Comparison of ENCODE assay signal across 11 mouse cellular contexts in genomic region chr1:91465244-91465643, GRCm38 (mm10). TPM values are rescaled to one million over a fixed set of nuclear protein-coding genes. Genes with fewer than 3 reads are reported as not detected.
DNase-seq lines count a peak whose midpoint lies in the region; ATAC-seq and TF ChIP-seq lines count a peak whose summit lies in the region.
"Had no signal": no experiment of that assay in that cellular context is flagged by ENCODE, and none has a peak within 500 bp of the region (broad histone marks: within the 10 kb centered on the region; RNA-seq: fewer than 3 reads in every experiment).

No protein-coding gene starts in this region.

- TF ChIP-seq CTCF in stomach, postnatal 0 days (IDR thresholded peaks at IDR 0.05; ENCODE audit: low read depth), result no peak

- no peak overlapping the region for H3K4me3 ChIP-seq in heart, embryonic 16.5 days (ENCODE audit: low read length)
- no peak overlapping the region for H3K4me3 ChIP-seq in liver, embryonic 15.5 days (replicated peaks)
- H3K4me3 ChIP-seq in stomach, postnatal 0 days (ENCODE audit: low read depth, low read length), result no peak overlapping the region
- no peak overlapping the region for H3K4me3 ChIP-seq in forebrain, embryonic 12.5 days (replicated peaks)
- H3K4me3 ChIP-seq: myocyte had no signal

- ATAC-seq in heart, embryonic 16.5 days (replicated peaks; ENCODE audit: extremely low read depth, insufficient read depth, low FRiP score), result peak; percentile 58; the same call in 1 of the 2 replicates
- ATAC-seq in liver, embryonic 15.5 days (ENCODE audit: insufficient read depth), result peak; percentile 63
- ATAC-seq in stomach, postnatal 0 days (ENCODE audit: low FRiP score, low TSS enrichment), result peak; percentile 47; the same call in 1 of the 2 replicates
- no peak for ATAC-seq in forebrain, embryonic 12.5 days (ENCODE audit: low FRiP score)

- no peaks in the 10 kb centered on the region for H3K9me3 ChIP-seq in heart, embryonic 16.5 days (replicated peaks; ENCODE audit: control insufficient read depth, low read length)
- H3K9me3 ChIP-seq in liver, embryonic 15.5 days (replicated peaks), result no peaks in the 10 kb centered on the region
- no peaks in the 10 kb centered on the region for H3K9me3 ChIP-seq in stomach, postnatal 0 days (ENCODE audit: control insufficient read depth, low read length)
- no peaks in the 10 kb centered on the region for H3K9me3 ChIP-seq in forebrain, embryonic 12.5 days

- no peak overlapping the region for H3K4me2 ChIP-seq in heart, embryonic 16.5 days (ENCODE audit: low read depth, low read length)
- peak overlapping the region; percentile 38 for H3K4me2 ChIP-seq in liver, embryonic 15.5 days
- H3K4me2 ChIP-seq in stomach, postnatal 0 days (replicated peaks; ENCODE audit: low read depth), result no peak overlapping the region
- no peak overlapping the region for H3K4me2 ChIP-seq in forebrain, embryonic 12.5 days

- H3K4me1 ChIP-seq in heart, embryonic 16.5 days (ENCODE audit: control insufficient read depth, insufficient read depth, low read length), result peaks cover 10% of the 10 kb centered on the region
- peaks cover 17% of the 10 kb centered on the region for H3K4me1 ChIP-seq in liver, embryonic 15.5 days (replicated peaks)
- H3K4me1 ChIP-seq in stomach, postnatal 0 days (replicated peaks; ENCODE audit: control insufficient read depth, insufficient read depth), result no peaks in the 10 kb centered on the region; the same call in 1 of the 2 replicates
- peaks cover 10% of the 10 kb centered on the region for H3K4me1 ChIP-seq in forebrain, embryonic 12.5 days

- H3K27ac ChIP-seq in heart, embryonic 16.5 days (ENCODE audit: low read length), result peak overlapping the region; percentile 9; the same call in 1 of the 2 replicates
- peak overlapping the region; percentile 73 for H3K27ac ChIP-seq in liver, embryonic 15.5 days (replicated peaks)
- H3K27ac ChIP-seq in stomach, postnatal 0 days (replicated peaks), result no peak overlapping the region
- no peak overlapping the region for H3K27ac ChIP-seq in forebrain, embryonic 12.5 days

- no peak overlapping the region for H3K9ac ChIP-seq in heart, embryonic 16.5 days (ENCODE audit: low read length)
- peak overlapping the region; percentile 7; the same call in 1 of the 2 replicates for H3K9ac ChIP-seq in liver, embryonic 15.5 days
- no peak overlapping the region for H3K9ac ChIP-seq in stomach, postnatal 0 days (ENCODE audit: low read length)
- no peak overlapping the region for H3K9ac ChIP-seq in forebrain, embryonic 12.5 days

- no peaks in the 10 kb centered on the region for H3K36me3 ChIP-seq in heart, embryonic 16.5 days (ENCODE audit: control insufficient read depth, insufficient read depth)
- no peaks in the 10 kb centered on the region for H3K36me3 ChIP-seq in liver, embryonic 15.5 days (replicated peaks)
- no peaks in the 10 kb centered on the region for H3K36me3 ChIP-seq in stomach, postnatal 0 days (ENCODE audit: control insufficient read depth, insufficient read depth, low read length)
- no peaks in the 10 kb centered on the region for H3K36me3 ChIP-seq in forebrain, embryonic 12.5 days (replicated peaks)

- no peak for DNase-seq in heart, postnatal 10 days
- DNase-seq in kidney, adult 18-20 months, result peak; percentile 72
- DNase-seq in stomach, postnatal 0 days (ENCODE audit: low spot score), result no peak
- no peak for DNase-seq in gastrocnemius, postnatal 4 days (ENCODE audit: low spot score in 2 of 2)
- DNase-seq in left cerebral cortex, postnatal 4 days, result no peak
- DNase-seq: cerebellum, adult 18-20 months; gastrocnemius, postnatal 36 days had no signal

- WGBS in heart, embryonic 16.5 days, result 18% methylated on average over 1 of the region's 1 CpGs
- 10% methylated on average over 1 of the region's 1 CpGs for WGBS in liver, embryonic 15.5 days (ENCODE audit: insufficient replicate concordance)
- WGBS in stomach, postnatal 0 days, result 12% methylated on average over 1 of the region's 1 CpGs
- WGBS in forebrain, embryonic 12.5 days, result 13% methylated on average over 1 of the region's 1 CpGs

- H3K27me3 ChIP-seq in heart, embryonic 16.5 days (ENCODE audit: control insufficient read depth, insufficient read depth, low read length), result no peaks in the 10 kb centered on the region
- no peaks in the 10 kb centered on the region for H3K27me3 ChIP-seq in liver, embryonic 15.5 days
- no peaks in the 10 kb centered on the region for H3K27me3 ChIP-seq in stomach, postnatal 0 days (ENCODE audit: control insufficient read depth, insufficient read depth, low read length)
- peaks cover 6% of the 10 kb centered on the region; the same call in 1 of the 2 replicates for H3K27me3 ChIP-seq in forebrain, embryonic 12.5 days

- no peak for TF ChIP-seq EP300 in stomach, postnatal 0 days (optimal IDR thresholded peaks at IDR 0.05)

- intact Hi-C loops in heart, postnatal 10 days (cut with DNase I), result no loop called here
- intact Hi-C loops in left cerebral cortex, postnatal 4 days (cut with DNase I), result no loop called here

RNA-seq across cellular contexts. Expression of gene Per2, which starts 6.1 kb away (rescaled TPM):
- 4.9 and 6.2 TPM in 2 replicates for polyA plus RNA-seq in heart, embryonic 16.5 days (2015; fragmentation: Nextera tagmentation; extraction: Ambion mirVana)
- 10 to 100 TPM in 1 of 2 experiments, 1 to 10 TPM in 1; 7.5 to 21.1 TPM for total RNA-seq in heart, postnatal 10 days (2021)
- polyA plus RNA-seq in liver, embryonic 15.5 days (2015; fragmentation: Nextera tagmentation; extraction: Ambion mirVana), result 2.3 and 3.3 TPM in 2 replicates
- 2.4 and 2.8 TPM in 2 replicates for polyA plus RNA-seq in stomach, postnatal 0 days (2015; fragmentation: Nextera tagmentation; extraction: Ambion mirVana)
- 1 to 10 TPM; 7.2 to 8.6 TPM for total RNA-seq in gastrocnemius, postnatal 4 days (2021)
- 10 to 100 TPM in 1 of 2 experiments, 1 to 10 TPM in 1; 8.4 to 10.7 TPM for total RNA-seq in left cerebral cortex, postnatal 4 days (2021)
- polyA plus RNA-seq in forebrain, embryonic 12.5 days (2016; fragmentation: Nextera tagmentation; extraction: Ambion mirVana), result 3.7 and 3.9 TPM in 2 replicates

RNA-seq across cellular contexts. Expression of gene Traf3ip1, which starts 29.2 kb away (rescaled TPM):
- 5.5 and 5.7 TPM in 2 replicates for polyA plus RNA-seq in heart, embryonic 16.5 days (2015; fragmentation: Nextera tagmentation; extraction: Ambion mirVana)
- 1 to 10 TPM; 4.4 to 5.3 TPM for total RNA-seq in heart, postnatal 10 days (2021)
- 1.8 and 2.1 TPM in 2 replicates for polyA plus RNA-seq in liver, embryonic 15.5 days (2015; fragmentation: Nextera tagmentation; extraction: Ambion mirVana)
- 3.0 and 3.1 TPM in 2 replicates for polyA plus RNA-seq in stomach, postnatal 0 days (2015; fragmentation: Nextera tagmentation; extraction: Ambion mirVana)
- 1 to 10 TPM; 4.4 to 4.5 TPM for total RNA-seq in gastrocnemius, postnatal 4 days (2021)
- total RNA-seq in left cerebral cortex, postnatal 4 days (2021), result 10 to 100 TPM; 15.4 to 16.1 TPM
- 12.1 and 13.9 TPM in 2 replicates for polyA plus RNA-seq in forebrain, embryonic 12.5 days (2016; fragmentation: Nextera tagmentation; extraction: Ambion mirVana)

RNA-seq across cellular contexts. Expression of gene Hes6, which starts 51.4 kb away (rescaled TPM):
- polyA plus RNA-seq in heart, embryonic 16.5 days (2015; fragmentation: Nextera tagmentation; extraction: Ambion mirVana), result 105 and 117 TPM in 2 replicates
- 10 to 100 TPM; 22.2 to 25.0 TPM for total RNA-seq in heart, postnatal 10 days (2021)
- polyA plus RNA-seq in liver, embryonic 15.5 days (2015; fragmentation: Nextera tagmentation; extraction: Ambion mirVana), result 21.1 and 24.1 TPM in 2 replicates
- 40.7 and 43.1 TPM in 2 replicates for polyA plus RNA-seq in stomach, postnatal 0 days (2015; fragmentation: Nextera tagmentation; extraction: Ambion mirVana)
- total RNA-seq in gastrocnemius, postnatal 4 days (2021), result 10 to 100 TPM; 31.2 to 37.4 TPM
- total RNA-seq in left cerebral cortex, postnatal 4 days (2021), result 10 to 100 TPM; 61.6 to 65.6 TPM
- 295 and 297 TPM in 2 replicates for polyA plus RNA-seq in forebrain, embryonic 12.5 days (2016; fragmentation: Nextera tagmentation; extraction: Ambion mirVana)

Comparison
In these comparisons a context has a peak if more than half of its experiments do, and no peak if none do; other contexts are left out.
1. H3K27ac ChIP-seq: peak in heart, embryonic 16.5 days (single experiment) and liver, embryonic 15.5 days (single experiment); none in stomach, postnatal 0 days (single experiment) and forebrain, embryonic 12.5 days (single experiment).